Comparison of ENCODE assay signal across 25 mouse cellular contexts in the genomic region with DNA sequence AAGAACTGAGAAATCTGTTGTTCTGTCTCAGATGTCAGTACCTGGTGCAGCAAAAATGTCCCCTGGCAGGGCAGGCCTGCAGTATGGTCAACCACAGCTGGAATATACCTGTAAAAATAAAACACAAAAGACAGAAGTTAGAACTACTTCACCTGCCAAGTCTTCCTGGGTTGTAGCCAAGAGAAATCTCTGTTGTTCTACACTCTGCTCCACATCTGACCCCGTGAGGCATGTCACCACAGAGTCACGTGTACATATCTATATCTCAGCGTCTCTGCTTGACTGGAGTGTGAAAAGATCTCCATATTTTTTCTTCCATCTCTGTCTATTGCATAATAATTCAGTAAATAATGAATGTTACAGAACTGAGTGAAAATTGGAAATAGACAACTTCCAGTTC.
"Had no signal": no experiment of that assay in that cellular context is flagged by ENCODE, and none has a peak within 500 bp of the region (broad histone marks: within the 10 kb centered on the region; RNA-seq: fewer than 3 reads in every experiment).

No protein-coding gene starts in this region.

- H3K27me3 ChIP-seq: heart, embryonic 13.5 days; heart, embryonic 15.5 days; hindbrain, embryonic 12.5 days; intestine, embryonic 15.5 days; limb, embryonic 13.5 days; liver, embryonic 13.5 days; liver, embryonic 15.5 days had no signal

- H3K9ac ChIP-seq: heart, embryonic 13.5 days; heart, embryonic 15.5 days; hindbrain, embryonic 12.5 days; hindbrain, embryonic 14.5 days; intestine, embryonic 15.5 days; limb, embryonic 13.5 days; liver, embryonic 13.5 days; liver, embryonic 15.5 days had no signal

- H3K4me3 ChIP-seq: heart, embryonic 13.5 days; heart, embryonic 15.5 days; hindbrain, embryonic 10.5 days; hindbrain, embryonic 12.5 days; intestine, embryonic 15.5 days; layer of hippocampus, adult 2 months; left cerebral cortex, adult 2 months; limb, embryonic 13.5 days; liver, embryonic 13.5 days; liver, embryonic 15.5 days had no signal

- H3K4me1 ChIP-seq: heart, embryonic 13.5 days; heart, embryonic 15.5 days; hindbrain, embryonic 10.5 days; hindbrain, embryonic 12.5 days; intestine, embryonic 15.5 days; limb, embryonic 13.5 days; liver, embryonic 13.5 days; liver, embryonic 15.5 days had no signal

- H3K4me2 ChIP-seq: heart, embryonic 11.5 days; heart, embryonic 13.5 days; heart, embryonic 15.5 days; hindbrain, embryonic 12.5 days; hindbrain, embryonic 14.5 days; intestine, embryonic 15.5 days; limb, embryonic 13.5 days; liver, embryonic 13.5 days; liver, embryonic 15.5 days had no signal

- H3K27ac ChIP-seq: heart, embryonic 13.5 days; heart, embryonic 15.5 days; hindbrain, embryonic 10.5 days; hindbrain, embryonic 12.5 days; hindbrain, embryonic 14.5 days; intestine, embryonic 15.5 days; layer of hippocampus, adult 2 months; left cerebral cortex, adult 2 months; limb, embryonic 13.5 days; liver, embryonic 13.5 days; liver, embryonic 15.5 days had no signal

- ATAC-seq: hindbrain, embryonic 16.5 days; inflammation-experienced regulatory T-cells, adult 6 months; intestine, embryonic 15.5 days; intestine, postnatal 0 days had no signal

- H3K9me3 ChIP-seq: heart, embryonic 13.5 days; heart, embryonic 15.5 days; hindbrain, embryonic 10.5 days; hindbrain, embryonic 12.5 days; intestine, embryonic 15.5 days; limb, embryonic 13.5 days; liver, embryonic 13.5 days; liver, embryonic 15.5 days had no signal

- DNase-seq: gastrocnemius, postnatal 14 days; gastrocnemius, postnatal 36 days; heart, adult 18-20 months; heart, postnatal 4 days; kidney, adult 18-20 months; kidney, adult 8-10 months; kidney, postnatal 10 days; kidney, postnatal 25 days; kidney, postnatal 4 days; liver; liver, embryonic 13.5 days had no signal
